Mouse (Mus musculus) ZHBTc4 (cell line): ENCODE results near the gene Vsig8.

Experiments used
- DNase-seq: peaks from one replicate; pipeline ENCODE4 v3.0.0-alpha.2; 2011; ENCODE audit warnings: low read depth, low spot score

Vsig8 gene

DNA sequence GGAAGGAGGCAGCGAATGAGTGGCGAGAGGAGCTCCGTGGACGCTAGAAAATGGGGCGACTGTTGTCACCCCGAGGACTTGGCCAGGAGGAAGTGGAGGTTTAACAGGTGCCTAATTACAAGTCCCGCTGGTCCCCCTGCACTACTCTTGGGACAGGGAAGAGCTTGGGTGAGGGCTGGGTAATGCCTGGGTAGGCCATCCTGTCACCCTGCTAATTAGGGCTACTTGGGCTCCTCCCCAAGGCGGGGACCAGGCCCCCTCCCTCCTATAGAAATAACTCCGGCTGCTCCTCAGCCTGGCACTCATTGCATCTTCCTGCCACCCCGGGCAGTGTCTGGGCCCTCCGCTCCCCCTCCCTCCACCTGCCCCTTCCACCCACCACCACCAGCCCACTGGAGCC, at the start of gene Vsig8:
Gene Vsig8, plus strand, starts transcription at position 301 of the 400 bp plus-strand sequence.
- DNase-seq = no peak

DNA sequence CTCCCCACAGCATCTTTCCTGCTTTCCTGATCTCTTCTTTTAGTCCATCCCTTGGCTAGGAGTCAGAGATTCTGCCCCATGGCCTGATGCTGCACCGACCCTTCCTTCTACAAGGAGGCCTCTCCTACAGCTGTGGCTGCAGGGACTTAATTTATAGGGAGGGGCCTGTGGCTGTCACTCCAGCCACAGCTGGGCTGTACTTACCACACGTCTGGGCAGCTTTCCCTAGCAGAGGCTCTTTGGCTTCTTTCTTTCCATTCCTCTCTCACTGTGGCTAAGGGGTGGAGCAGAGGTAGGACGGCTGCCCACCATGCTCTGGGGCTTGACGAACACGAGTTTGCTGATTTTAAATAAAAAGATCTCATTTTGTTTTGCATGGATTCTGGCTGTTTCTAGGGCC, 48.7 kb upstream of the Vsig8 start:
- DNase-seq = no peak

DNA sequence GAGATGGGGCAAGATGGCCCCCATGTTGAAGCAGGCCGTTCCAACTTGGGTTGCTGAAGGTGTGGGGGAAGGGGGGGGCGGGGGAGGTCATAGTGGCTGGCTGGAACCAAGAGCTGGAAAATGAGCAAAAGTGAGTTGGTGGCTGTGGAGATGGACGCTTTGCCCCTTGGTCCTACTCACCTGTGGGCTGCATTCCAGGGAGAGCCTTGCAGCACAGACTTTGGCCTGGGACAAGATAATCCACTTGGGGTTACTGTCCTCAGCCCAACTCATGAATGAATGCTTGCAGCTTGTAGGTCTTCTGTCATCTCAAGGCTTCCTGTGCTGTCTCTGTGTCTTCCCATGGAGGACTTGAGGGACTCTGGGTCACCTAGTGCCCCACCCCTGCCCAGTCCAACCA, 48.0 kb upstream of the Vsig8 start:
- DNase-seq = no peak

DNA sequence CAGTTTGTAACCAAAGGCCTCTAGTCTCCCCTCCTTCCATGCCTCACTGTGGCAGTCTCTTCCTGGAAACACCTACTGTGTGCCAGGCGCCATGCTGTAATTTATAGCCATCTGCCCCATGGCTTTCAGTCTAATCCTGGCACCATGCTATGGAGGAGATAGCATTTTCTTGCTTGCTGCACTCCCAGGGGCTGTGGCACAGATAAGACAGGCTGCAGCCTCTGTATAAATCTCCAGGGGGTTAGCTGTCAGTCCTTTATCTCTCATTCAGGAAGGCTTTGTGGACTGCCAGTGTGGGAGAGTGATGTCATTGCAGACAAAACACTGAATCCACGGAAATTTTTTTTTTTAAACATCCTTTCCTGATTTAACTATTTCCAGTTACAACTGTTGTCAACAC, 47.6 kb upstream of the Vsig8 start:
- no peak for DNase-seq

DNA sequence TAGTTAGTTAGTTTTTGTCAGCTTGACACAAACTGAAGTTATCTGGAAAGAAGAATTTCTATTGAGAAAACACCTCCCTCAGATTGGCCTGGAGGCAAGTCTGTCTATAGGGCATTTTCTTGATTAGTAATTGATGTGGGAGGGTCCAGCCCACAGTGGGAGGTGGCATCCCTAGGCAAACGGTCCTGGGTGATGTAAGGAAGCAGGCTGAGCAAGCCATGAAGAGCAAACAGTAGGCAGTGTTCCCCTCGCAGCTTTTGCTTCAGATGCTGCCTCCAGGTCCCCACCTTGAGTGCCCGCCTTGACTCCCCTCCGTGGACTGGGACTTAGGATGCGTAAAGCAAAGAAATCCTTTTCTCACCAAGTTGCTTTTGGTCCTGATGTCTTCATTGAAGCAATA, 46.5 kb upstream of the Vsig8 start:
- DNase-seq = no peak

DNA sequence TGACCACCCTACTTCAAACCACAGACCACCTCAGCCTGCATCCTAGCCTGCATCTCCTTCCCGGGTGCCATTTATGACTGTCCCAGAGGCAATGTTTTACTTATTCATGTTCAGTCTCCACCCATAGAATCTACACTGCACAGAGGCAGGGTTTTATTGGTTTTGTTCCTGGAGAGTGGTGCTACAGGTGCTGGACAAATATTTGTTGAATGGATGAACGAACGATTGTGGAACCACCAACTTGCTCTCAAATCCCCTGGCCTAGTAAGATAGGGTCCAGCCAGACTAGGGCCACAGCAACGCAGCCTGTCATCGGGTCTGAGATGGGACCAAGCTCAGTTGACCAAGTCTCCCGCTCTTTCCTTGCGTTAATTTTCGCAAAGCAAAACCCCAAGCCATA, 45.8 kb upstream of the Vsig8 start:
- DNase-seq = no peak

DNA sequence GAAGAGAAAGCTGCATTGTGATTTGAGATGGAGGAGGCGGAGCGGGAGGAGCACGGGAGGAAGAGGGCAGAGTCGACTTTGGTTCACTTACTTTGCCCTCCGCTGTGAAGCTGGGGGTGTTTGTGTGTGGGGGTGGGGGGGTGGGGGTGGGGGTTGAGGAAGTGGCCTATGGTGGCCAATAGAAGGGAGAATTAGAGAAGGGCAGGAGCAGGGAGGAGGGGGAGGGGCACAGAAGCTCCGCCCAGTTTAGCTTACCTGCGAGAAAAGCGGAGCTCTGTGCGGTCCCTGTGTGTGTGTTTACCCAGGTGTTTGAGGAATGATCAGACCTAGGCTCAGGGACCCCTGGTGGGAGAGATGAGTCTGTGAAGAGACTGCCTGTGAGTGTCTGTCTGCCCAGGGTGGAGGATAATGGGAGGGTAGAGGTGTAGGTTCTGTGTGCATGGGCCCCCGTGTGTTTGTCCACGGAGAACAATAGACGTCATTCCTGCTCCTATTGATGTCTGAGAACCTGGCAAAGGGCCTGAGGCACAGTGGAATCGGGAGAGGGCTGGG, 45.2 kb upstream of the Vsig8 start:
- DNase-seq = peak; percentile 78

DNA sequence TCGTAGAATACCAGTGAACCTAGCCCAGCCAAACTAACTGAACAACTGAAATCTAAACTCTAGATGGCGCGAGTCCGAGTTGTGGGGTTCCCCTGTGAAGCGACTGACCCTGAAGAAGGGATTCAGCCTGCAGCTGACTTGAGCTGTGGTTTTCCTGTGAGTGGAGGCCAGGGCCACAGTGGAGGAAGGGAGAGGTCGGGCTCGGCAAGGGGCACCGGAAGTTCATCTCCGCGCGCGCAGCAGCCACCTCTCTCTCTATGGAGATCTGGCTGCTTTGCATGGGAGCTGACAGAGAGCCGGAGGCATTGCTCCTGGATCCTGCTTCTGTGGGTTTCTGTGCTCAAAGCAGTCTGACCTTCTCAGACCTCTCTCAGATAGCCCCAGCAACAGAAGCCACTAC, 42.8 kb upstream of the Vsig8 start:
- DNase-seq = peak; percentile 65

DNA sequence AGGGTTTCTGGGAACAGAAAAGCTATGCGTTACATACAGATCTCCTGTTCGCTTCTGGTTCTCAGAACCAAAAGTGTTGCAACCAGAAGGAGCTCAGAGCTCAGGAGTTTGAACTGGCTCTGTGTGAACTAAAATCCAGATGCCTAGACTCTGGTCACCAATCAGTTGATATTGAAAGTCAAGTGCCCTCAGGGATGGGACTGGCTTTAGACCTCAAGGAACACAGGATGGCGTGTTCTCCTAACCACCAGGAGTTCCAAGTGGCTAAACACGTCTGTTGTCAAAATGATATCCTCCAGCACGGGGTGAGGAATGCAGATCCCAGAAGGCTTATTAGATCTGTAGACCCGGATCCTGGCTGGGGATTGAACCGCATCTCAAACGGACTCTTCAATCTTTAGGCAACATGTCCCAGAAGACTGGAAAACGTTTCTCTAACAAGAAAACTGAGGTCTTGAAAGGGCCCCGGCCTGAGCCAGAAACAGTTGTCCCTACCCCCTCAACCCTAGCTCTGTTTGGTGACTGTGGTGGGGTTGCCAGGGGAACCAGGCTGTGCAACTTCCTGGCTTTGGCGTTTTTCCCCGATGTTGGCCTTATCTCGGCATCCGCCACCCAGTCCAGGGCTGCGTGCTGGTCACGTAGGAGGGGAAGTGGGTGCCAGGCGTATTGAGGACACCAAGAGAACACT, 42.1 kb upstream of the Vsig8 start:
- DNase-seq = no peak

DNA sequence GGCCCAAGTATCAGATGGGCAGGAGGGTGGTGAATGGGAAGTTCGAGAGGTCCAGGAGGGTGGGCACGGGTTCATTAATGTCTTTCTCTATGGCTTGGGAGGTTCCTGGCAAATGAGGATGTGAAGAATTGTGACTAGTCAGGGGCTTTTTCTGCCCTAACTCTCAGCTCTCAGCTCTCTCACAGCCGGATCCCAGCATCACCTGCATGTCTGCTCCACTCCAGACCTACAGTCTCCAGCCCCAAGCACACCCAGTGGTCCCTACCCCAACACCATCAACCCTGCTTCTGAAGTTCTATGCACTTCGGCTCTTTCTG, 41.6 kb upstream of the Vsig8 start:
- DNase-seq = no peak

DNA sequence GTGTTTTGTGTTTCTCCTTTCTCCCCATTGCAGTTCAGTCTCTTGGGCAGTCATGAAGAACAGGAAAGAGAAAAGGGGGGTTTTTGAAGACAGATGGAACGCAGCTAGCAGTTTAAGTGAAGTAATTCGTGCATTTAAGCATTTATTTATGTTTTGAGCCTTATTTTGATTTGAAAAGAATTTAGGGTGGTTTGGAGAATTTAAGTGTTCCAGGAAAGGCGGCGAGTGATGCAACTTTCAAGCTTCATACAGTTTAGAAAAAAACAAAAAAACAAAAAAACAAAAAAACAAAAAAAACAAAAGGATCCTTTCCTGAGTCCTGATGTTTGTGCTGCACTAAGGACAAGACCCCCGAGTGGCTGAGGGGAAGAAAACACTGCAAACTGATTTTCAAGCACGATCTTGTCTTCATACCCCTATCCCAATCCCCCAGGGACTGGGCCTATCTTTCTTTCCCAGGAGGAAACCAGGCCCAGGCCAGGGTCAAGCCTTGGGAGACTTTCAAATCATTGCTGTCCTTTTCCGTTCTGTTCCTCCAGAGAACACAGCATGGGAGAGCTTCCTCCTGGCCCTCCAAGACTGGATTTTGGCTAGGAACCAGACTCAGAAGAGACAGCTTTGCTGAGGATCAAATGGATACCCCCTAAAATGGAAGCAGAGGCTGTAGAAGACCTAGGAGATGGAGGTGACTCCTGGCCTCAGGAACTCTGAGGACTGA, 41.0 kb upstream of the Vsig8 start:
- no peak for DNase-seq

DNA sequence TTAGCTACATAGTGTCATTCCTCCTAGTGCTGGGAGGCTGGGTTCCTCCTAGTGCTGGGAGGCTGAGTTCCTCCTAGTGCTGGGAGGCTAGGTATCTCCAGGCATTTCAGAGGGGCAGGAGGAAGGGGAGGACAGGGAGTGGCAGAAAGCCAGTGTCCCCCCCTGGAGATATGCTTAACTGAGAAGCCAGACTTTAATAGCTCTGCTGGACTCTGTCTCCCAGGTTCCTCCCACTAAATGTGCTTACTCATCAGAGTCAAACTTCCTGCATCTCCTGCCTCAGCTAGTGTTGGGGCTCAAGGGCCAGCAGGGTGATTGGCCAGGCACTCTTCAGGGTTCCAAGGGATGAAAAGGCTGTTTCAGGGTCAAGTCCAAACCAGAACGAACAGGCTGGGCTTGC, 40.3 kb upstream of the Vsig8 start:
- DNase-seq = peak; percentile 48

DNA sequence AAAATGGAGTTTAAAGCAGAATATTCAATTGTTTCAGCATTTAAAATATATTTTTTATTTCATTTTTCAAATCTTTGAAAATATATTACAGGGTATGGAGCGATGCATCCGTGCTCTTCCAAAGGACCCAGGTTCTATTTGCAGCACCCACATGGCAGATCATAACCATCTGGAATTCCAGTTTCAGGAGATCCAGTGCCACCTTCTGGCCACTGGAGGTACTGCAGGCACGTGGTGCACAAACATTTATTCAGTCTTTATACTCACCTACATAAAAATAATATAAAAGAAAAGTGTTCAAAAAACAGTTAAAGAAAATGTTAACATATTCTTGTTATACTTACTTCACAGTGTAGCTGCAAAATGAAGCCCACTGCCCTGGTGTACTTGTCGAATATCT, 37.7 kb upstream of the Vsig8 start:
- DNase-seq = peak; percentile 59

DNA sequence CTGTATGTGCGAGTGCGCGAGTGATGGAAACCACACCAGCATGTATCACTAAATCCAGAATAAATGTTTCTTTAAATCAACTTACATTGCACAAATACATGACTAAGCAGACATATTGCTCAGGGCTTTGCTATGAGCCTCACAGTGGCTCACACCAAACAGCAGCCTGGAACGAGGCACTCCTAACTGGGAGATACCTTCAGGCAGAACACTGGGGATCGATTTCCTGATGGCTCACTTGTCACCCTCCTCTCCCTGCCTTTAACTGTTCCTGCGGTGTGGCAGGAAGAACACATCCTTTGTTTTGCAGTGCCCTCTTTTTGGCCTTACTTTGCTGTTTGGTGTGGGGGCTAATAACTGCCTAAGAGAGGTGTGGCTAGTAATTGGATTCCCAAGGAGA, 36.1 kb upstream of the Vsig8 start:
- DNase-seq = no peak

DNA sequence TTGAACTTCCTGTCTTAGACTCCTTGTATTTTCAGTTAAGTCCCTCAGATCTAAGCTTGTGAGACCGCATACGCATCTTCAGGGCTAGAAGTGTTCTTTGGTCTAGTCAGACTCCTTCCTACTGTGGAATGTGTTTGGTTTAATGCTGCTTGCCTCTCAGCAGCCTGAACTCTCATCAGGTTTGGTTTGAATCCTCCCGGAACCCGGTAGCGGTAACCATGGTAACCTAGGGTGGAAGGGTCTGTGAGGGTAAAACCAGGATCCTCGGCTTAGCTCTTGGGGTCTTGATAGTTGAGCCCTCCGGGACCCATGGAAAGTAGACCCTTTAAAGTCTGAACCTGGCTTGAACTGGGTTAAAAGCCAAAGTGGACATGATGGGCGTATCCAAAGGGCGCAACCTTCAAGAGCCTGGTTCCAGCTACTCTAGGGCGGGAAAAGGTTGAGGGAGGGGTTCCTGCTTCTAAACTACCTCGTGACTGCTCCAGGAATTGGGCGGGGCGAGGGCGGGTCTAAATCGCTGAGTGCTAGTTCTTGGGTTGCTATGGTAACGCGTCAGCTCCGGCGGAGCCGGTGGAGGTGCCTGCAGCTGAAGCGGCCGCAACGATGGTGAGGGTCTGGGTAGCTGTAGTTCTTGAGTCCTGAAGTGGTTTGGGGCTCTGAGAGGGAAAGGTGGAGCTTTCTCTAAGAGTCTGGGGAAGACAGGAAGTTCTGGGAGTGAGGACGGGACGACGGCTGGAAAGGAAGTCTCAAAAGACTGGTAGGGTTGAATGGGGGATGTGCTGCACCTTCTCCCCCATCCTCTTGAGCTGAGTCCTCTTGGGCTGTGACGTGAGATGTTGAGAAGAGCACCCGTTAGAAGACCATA, 34.9 kb upstream of the Vsig8 start, which contains the start of gene Cfap45:
Gene Cfap45, plus strand, starts transcription at position 226 of the 865 bp plus-strand sequence.
- peak; percentile 99 for DNase-seq

DNA sequence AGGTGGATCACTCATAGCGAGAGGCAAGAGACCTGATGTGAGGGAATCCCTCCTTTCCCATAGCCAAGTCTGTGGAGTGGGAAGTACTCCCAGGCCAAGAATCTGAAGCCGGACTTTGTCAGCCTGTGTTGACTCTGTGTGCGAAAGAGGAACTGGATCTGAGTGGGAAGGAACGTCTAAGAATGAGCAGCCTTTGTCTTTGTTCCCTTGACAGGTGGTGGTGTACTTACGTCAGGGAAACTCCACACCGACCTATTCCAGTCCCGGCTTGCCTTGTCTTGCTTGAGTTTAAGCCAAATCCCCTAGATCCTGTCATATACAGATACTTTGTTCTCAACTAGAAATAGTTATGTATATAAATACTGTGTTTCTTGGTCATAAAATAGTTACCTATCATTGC, 33.2 kb upstream of the Vsig8 start:
- DNase-seq = peak; percentile 42

DNA sequence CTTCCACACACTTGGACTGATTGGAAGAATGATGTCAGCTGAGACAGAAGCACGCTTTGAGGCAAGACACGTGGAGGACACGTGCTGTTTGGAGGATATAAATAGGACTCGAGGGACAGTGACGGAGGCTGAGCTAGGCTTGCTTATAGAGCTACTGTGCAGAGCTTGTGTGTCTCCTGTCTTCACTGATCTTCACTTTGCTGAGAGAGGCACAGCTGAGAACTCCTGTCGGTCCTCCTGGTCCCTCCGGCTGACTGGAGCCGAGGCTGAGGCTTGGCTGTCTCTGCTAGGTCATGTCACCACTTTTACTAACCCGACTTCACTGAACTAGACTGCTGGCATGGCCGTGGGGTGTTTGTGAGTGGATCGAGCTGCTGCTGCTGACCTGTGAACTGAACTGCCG, 32.0 kb upstream of the Vsig8 start:
- no peak for DNase-seq

DNA sequence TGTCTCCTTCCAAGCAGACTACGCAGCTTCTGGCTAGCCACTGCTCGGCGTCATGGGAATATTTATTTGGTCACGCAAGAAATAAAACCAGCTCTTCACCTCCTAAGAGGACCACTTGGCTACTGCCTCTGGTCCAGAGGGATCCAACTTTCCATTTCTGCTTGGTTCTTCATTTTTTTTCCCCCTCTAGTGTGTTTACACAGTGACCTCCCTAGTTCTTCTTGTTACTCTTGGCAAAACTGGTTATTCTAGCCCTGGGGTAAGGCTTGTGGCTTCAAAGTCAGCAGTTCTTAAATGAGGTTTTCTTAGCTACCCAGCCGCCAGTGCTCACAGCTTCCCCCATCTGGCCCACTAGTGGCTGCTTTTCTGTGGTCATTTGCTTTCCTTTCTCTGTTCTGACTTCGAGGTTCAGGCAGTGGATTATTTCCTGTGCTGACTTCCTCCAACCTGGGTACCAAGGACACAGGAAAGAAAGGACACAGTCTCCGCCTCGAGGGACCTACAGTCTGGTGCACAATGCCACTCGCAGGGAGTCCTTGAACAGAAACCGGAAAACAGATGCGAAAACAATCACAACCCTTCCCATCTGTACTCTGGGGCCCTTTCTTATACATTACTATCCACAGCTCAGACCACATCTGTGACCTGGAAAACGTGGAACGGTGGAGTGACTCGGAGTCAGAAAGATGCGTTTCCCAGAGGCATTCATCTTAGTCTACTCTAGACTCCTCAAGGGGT, 30.5 kb upstream of the Vsig8 start:
- DNase-seq = peak; percentile 83

DNA sequence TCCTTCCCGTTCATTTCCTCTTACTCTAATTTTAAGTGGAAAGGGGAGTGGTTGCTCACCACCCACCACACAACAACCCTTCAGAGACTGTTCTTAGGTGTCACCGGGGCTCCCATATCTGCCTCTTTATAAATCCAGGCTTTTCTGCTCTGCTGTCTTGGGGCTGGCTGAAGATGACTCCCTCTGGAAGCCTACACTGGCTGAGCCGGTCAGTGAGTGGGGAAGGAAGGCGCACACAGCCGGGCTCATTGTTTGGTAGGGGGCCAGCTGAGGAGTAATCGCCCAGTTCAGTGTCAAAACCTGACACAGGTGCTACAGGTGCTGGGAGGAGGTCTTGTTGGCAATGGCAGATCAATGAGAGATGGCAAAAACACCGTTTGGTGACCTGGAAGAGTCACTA, 29.8 kb upstream of the Vsig8 start:
- DNase-seq = no peak

DNA sequence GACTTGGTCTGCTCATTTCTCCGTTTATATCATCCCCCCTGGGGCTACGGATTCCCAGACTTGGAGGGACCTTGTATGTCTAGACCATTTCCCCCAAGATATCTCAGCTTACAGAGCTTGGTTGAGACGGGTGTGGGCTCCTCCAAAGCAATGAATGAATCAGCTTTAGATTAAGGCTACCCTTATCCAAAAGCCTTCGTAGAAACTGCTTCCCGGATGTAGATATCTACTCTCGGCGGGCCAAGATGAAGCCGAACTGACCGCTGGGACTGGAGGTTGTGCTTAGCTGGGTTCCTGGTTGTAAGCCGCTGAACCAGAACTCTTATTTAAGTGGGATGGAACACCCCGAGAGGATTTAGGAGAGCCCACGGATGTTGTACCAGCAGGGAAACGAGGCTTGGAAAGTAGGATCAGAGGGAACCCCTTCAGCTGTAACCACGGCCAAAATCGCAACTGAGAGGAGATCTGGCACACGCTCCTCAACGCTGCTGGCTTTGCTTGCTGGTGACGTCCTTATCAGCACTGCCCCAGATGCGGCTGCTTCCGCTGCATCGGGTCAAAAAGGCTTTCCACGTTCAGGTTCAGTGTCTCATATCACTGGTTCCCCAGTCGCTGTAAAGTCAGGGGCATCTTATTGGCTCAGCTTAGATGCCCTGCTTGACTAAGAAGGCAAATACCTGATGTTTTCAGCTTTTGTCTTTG, 29.2 kb upstream of the Vsig8 start:
- DNase-seq = no peak

DNA sequence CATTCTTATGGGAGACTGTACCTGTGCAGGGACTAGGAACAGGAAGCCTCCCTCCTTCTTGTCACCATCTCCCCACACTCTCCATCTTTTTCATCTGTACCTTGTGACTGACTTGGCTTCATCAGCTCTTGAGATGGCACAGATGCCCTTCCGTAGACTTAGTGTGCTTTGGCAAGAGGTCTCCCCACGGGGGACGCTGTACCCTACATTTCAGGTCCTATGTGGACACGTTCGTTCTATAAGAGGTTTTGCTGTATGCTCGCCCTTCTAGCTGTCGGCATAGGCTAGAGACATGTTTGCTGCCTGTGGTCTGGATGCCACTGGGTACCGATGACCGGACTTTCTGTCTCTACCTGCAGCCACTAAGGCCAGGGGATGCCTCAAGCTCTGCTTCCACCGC, 28.3 kb upstream of the Vsig8 start:
- no peak for DNase-seq
